Mouse (Mus musculus): ENCODE measurements around the gene Vps25.

Gene Vps25

GRCm38 (mm10) chr11:101245855-101246701 lies 7.4 kb upstream of the Vps25 start, which contains the start of gene Ramp2:
Gene Ramp2, plus strand, starts transcription at chr11:101246028.
- DNase-seq = peak; percentile 63

- DNase-seq = no peak
These were observed 6.8 kb upstream of the Vps25 start for GRCm38 (mm10) chr11:101246702-101247012.

DNA sequence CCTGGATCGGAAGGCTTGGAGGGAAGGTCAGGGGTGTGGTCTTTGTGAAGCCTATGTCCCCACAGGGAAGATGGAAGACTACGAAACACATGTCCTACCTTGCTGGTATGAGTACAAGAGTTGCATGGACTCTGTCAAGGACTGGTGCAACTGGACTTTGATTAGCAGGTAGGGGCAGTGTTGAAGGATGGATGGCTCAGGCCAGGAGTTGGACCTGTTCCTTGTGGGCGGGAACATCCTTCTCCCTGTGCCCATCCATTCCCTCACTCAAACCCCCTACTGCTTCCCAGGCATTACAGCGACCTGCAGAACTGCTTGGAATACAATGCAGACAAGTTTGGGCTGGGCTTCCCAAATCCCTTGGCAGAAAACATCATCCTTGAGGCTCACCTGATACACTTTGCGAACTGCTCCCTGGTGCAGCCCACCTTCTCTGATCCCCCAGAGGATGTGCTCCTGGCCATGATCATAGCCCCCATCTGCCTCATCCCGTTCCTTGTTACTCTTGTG lies 5.9 kb upstream of the Vps25 start:
- DNase-seq = no peak

- no peak for DNase-seq
These were observed 5.1 kb upstream of the Vps25 start for GRCm38 (mm10) chr11:101248258-101248994.

GRCm38 (mm10) chr11:101251031-101251430 lies 2.5 kb upstream of the Vps25 start:
- no peak for DNase-seq

DNA sequence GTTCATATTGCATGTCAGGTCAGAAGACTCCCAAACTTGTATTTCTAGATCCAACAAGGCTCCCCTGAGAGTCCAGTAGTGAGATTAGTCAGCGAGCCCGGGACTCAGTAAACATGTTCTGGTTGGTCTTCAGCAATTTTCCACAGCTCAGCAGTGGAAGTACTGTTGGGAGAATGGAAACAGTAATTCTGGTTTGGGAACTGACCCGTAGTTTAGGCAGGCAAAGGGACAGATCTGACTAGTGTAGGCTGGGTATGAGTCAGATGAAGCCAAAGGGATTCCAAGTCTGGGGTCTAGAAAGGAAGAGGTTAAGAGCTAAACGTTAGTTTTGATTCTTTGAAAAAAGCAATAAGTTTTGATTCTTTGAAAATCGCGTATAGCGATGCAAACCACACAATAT lies 566 bp upstream of the Vps25 start:
- no peak for DNase-seq

GRCm38 (mm10) chr11:101255826-101256775 lies 2.6 kb downstream of the Vps25 start:
- no peak for DNase-seq

GRCm38 (mm10) chr11:101259261-101259712 lies 5.8 kb downstream of the Vps25 start:
- DNase-seq = peak; percentile 73

- peak; percentile 36 for DNase-seq
These were observed 6.7 kb downstream of the Vps25 start, which contains the start of gene Wnk4 for GRCm38 (mm10) chr11:101259948-101260825. Gene Wnk4, plus strand, starts transcription at chr11:101260567.

- DNase-seq = no peak
These were observed 7.4 kb downstream of the Vps25 start for GRCm38 (mm10) chr11:101260826-101261380.

GRCm38 (mm10) chr11:101262272-101262967 lies 8.9 kb downstream of the Vps25 start:
- no peak for DNase-seq

- no peak for DNase-seq
These were observed 9.9 kb downstream of the Vps25 start for GRCm38 (mm10) chr11:101263138-101263988.

GRCm38 (mm10) chr11:101263989-101264280 lies 10.4 kb downstream of the Vps25 start:
- no peak for DNase-seq

DNA sequence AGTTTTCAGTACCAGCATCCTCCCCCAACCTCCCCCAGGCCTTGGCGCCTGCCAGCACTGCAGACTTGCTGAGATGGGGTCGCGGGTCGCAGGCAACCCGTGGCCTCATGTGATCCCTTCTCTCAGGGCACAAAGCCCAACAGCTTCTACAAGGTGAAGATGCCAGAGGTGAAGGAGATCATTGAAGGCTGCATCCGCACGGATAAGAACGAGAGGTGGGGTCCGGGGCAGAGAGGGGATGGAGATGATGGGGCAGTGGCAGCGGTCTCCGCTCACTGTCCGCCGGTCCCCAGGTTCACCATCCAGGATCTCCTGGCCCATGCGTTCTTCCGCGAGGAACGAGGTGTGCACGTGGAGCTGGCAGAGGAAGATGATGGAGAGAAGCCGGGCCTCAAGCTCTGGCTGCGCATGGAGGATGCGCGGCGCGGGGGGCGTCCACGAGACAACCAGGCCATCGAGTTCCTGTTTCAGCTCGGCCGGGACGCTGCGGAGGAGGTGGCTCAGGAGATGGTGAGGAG lies 11.5 kb downstream of the Vps25 start:
- DNase-seq = no peak

DNA sequence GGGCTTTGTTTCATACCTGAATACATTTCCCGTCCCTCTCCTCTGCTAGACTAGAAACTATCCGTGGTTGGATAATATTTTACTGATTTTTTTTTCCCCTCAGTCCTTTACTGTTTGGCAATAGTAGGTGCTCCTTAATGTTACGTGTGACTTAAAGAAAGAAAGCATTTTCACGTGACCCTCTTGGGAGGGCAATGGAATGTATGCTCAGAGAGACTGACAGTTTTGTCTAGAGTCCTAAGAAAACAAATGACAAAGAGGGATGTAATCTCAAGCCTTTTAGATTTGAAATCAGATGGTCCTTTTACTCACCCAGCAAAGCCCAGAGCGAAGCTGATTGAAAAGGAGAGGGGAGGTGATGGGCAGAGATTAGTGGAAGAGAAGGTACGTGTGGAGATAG lies 12.4 kb downstream of the Vps25 start:
- no peak for DNase-seq

DNA sequence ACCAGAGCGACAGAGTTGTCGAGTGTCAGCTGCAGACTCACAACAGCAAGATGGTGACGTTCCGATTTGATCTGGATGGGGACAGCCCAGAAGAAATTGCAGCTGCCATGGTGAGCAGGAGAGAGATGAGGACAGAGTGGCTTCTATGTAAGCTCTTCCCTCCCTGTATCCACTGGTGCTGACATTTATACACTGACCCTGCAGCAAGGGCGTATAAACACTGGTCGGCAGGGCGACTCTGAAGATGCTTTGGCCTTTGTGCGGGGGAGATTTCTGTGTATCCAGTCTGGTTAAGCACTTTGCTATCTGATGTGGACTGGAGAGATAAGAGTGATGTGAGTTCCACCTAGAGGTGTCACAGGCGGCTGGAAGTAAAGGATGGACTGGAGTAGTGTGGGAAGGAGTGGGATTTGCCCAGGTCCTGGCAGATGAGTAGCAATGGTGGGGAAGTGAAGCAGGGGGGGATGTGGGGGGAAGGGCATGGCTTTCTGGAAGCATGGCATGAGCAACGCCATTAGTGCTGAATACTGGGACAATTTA lies 16.1 kb downstream of the Vps25 start:
- no peak for DNase-seq

DNA sequence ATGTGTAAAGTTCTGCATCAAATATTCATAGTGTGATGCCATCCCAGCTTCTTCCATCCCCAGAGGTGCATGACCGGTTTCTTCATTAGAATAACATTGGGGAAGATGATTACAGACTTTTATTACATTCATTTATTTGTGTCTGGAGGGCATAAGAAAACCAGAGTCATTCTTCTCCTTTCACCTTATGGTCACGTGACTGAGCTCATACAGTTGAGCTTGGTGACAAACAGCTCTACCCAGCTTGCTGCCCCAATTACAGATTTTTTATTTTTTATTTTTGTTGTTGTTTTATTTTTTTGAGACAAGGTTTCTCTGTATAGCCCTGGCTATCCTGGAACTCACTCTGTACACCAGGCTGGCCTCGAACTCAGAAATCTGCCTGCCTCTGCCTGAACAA lies 18.9 kb downstream of the Vps25 start:
- no peak for DNase-seq

GRCm38 (mm10) chr11:101275309-101275708 lies 21.8 kb downstream of the Vps25 start:
- no peak for DNase-seq

DNA sequence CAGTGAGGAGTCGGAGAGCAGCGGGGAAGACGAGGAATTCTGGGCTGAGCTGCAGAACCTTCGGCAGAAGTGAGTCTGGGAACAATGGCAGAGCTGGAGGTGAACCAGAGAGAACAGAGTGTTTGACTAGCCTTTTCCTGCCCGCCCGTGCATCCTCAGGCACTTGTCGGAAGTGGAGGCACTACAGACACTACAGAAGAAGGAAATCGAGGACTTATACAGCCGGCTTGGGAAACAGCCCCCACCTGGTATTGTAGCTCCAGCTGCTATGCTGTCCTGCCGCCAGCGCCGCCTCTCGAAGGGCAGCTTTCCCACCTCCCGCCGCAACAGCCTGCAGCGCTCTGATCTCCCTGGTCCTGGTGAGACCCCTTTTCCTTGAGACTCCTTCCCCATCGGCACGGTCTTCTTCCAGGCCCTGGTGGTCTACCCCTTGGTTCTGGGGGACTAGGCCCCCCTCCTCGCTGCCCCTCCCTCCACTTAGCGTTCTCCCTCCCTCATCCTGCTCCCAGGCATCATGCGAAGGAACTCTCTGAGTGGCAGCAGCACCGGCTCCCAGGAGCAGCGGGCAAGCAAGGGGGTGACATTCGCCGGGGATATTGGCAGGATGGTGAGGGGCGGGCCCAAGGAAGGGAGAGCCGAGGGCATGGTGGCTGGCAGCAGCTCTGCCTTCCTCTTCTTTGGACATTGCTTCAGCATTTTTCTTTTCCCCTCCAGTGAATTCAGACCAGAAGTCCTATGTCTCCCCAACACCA lies 23.0 kb downstream of the Vps25 start:
- no peak for DNase-seq

Data from right cerebral cortex, postnatal 25 days (tissue).